Mouse (Mus musculus) CH12.LX (cell line): ENCODE measurements at regions not wholly inside any gene's neighbourhood (a gene's known extent, or its start where the extent isn't known, plus 50 kb on each side); places are given as distances from the start of the nearest gene placed in this dataset.

Experiments
- DNase-seq: peaks from one replicate; pipeline ENCODE4 v3.0.0-alpha.2; 2013; ENCODE audit errors: extremely low read depth
- H3K27ac ChIP-seq: 2 replicates; pipeline ENCODE4 v1.5.1; 2012; ENCODE audit warnings: low read depth, mild to moderate bottlenecking, control low read depth, moderate library complexity; ENCODE audit not compliant: insufficient read depth
- H3K27me3 ChIP-seq: replicated peaks from 2 replicates; pipeline ENCODE3; 2012; ENCODE audit warnings: inconsistent platforms
- H3K36me3 ChIP-seq, 2 experiments: replicated peaks in 1 of 2; 2 replicates each; pipeline versions ENCODE3 to v1.6.1; 2012; ENCODE audit warnings: inconsistent platforms in 1 of 2, low read length in 1 of 2, mild to moderate bottlenecking in 1 of 2, mixed read lengths in 1 of 2, moderate library complexity in 1 of 2; ENCODE audit not compliant: control insufficient read depth in 1 of 2, insufficient read depth in 1 of 2
- H3K4me1 ChIP-seq, 2 experiments: 2 replicates each; pipeline ENCODE4 v1.6.1; 2012; ENCODE audit warnings: inconsistent platforms in 1 of 2, moderate library complexity in 1 of 2; ENCODE audit not compliant: insufficient read depth in 2 of 2, control insufficient read depth in 1 of 2
- H3K4me2 ChIP-seq: 2 replicates; pipeline ENCODE4 v1.6.1; 2012; ENCODE audit warnings: low read depth, mild to moderate bottlenecking, control low read depth; ENCODE audit not compliant: poor library complexity, insufficient read depth, severe bottlenecking
- H3K4me3 ChIP-seq, 3 experiments: fragments of 150-350 bp in 1 of 3; sonication (generic) in 1 of 3; replicated peaks in 1 of 3; 2 replicates each; pipeline versions ENCODE3 to v1.5.1; 2011 to 2012; ENCODE audit warnings: low read depth in 2 of 3, low read length in 2 of 3, mild to moderate bottlenecking in 2 of 3, moderate library complexity in 2 of 3, control low read depth in 1 of 3, improper control_type of control experiment in 1 of 3, inconsistent platforms in 1 of 3, mixed read lengths in 1 of 3; ENCODE audit not compliant: poor library complexity in 1 of 3
- H3K79me2 ChIP-seq: replicated peaks from 2 replicates; pipeline ENCODE4 v1.6.1; 2012; ENCODE audit warnings: mild to moderate bottlenecking, moderate library complexity; ENCODE audit not compliant: control insufficient read depth, poor library complexity, insufficient read depth, severe bottlenecking; ENCODE audit errors: extremely low read depth
- H3K9ac ChIP-seq: 2 replicates; pipeline ENCODE4 v1.6.1; 2012; ENCODE audit warnings: low read depth, mild to moderate bottlenecking, control low read depth, moderate library complexity; ENCODE audit not compliant: insufficient read depth
- H3K9me3 ChIP-seq: replicated peaks from 2 replicates; pipeline ENCODE3; 2012; ENCODE audit warnings: low read length, inconsistent platforms, mixed read lengths
- CHD2 ChIP-seq: IDR thresholded peaks from 2 replicates; pipeline ENCODE4 v1.6.1; 2011; ENCODE audit warnings: low read length, improper control_type of control experiment
- CTCF ChIP-seq, 2 experiments: IDR thresholded peaks in 1 of 2; conservative IDR thresholded peaks in 1 of 2; 2 replicates each; pipeline ENCODE4 v1.5.1; 2011 to 2012; ENCODE audit warnings: low read depth in 2 of 2, low read length in 2 of 2, improper control_type of control experiment in 1 of 2, inconsistent platforms in 1 of 2, mild to moderate bottlenecking in 1 of 2, moderate library complexity in 1 of 2
- EP300 ChIP-seq: IDR thresholded peaks from 2 replicates; pipeline ENCODE4 v1.6.1; 2011; ENCODE audit warnings: low read length, improper control_type of control experiment
- ETS1 ChIP-seq: conservative IDR thresholded peaks from 2 replicates; pipeline ENCODE4 v1.6.1; 2012; ENCODE audit warnings: low read depth, mild to moderate bottlenecking, inconsistent platforms, low read length, improper control_type of control experiment, moderate library complexity
- JUND ChIP-seq: conservative IDR thresholded peaks from 2 replicates; pipeline ENCODE4 v1.6.1; 2011; ENCODE audit warnings: low read depth, low read length, improper control_type of control experiment
- KAT2A ChIP-seq: IDR thresholded peaks from 2 replicates; pipeline ENCODE4 v1.6.1; 2012; ENCODE audit warnings: low read length, improper control_type of control experiment, inconsistent platforms; ENCODE audit not compliant: insufficient replicate concordance
- MAFK ChIP-seq: IDR thresholded peaks from 2 replicates; pipeline ENCODE4 v1.6.1; 2011; ENCODE audit warnings: low read length, improper control_type of control experiment; ENCODE audit not compliant: insufficient replicate concordance
- MAX ChIP-seq: IDR thresholded peaks from 2 replicates; pipeline ENCODE4 v1.6.1; 2011; ENCODE audit warnings: low read length, improper control_type of control experiment
- MEF2A ChIP-seq: IDR thresholded peaks from 2 replicates; pipeline ENCODE4 v1.6.1; 2014; ENCODE audit warnings: low read depth, mild to moderate bottlenecking, inconsistent platforms, low read length, improper control_type of control experiment, borderline replicate concordance
- MXI1 ChIP-seq: IDR thresholded peaks from 2 replicates; pipeline ENCODE4 v1.6.1; 2011; ENCODE audit warnings: mild to moderate bottlenecking, low read depth, low read length, improper control_type of control experiment
- MYC ChIP-seq: IDR thresholded peaks from 2 replicates; pipeline ENCODE4 v1.6.1; 2011; ENCODE audit warnings: low read depth, mild to moderate bottlenecking, improper control_type of control experiment, low read length
- NELFE ChIP-seq: IDR thresholded peaks from 2 replicates; pipeline ENCODE4 v1.6.1; 2011; ENCODE audit warnings: low read depth, low read length, improper control_type of control experiment
- PAX5 ChIP-seq: IDR thresholded peaks from 2 replicates; pipeline ENCODE4 v1.6.1; 2012; ENCODE audit warnings: low read length, inconsistent platforms, mixed read lengths
- POLR2AphosphoS2 ChIP-seq: IDR thresholded peaks from 2 replicates; pipeline ENCODE4 v1.6.1; 2011; ENCODE audit warnings: low read depth, low read length, improper control_type of control experiment
- RAD21 ChIP-seq: IDR thresholded peaks from 2 replicates; pipeline ENCODE4 v1.6.1; 2011; ENCODE audit warnings: low read depth, mild to moderate bottlenecking, low read length, improper control_type of control experiment, moderate library complexity
- USF1 ChIP-seq: IDR thresholded peaks from 2 replicates; pipeline ENCODE4 v1.6.1; 2014; ENCODE audit warnings: low read depth, mild to moderate bottlenecking, inconsistent platforms, low read length, improper control_type of control experiment
- ZC3H11A ChIP-seq: IDR thresholded peaks from 2 replicates; pipeline ENCODE4 v1.6.1; 2012; ENCODE audit warnings: low read depth, mild to moderate bottlenecking, inconsistent platforms, low read length, improper control_type of control experiment
- ZNF384 ChIP-seq: IDR thresholded peaks from 2 replicates; pipeline ENCODE4 v1.6.1; 2012; ENCODE audit warnings: low read depth, low read length, improper control_type of control experiment, inconsistent platforms
- dilution Hi-C: fragments of 300-500 bp; cut with MboI; formaldehyde crosslinking; loops from 2 replicates; pipeline ENCODE4 v1.14.3; 2020; ENCODE audit warnings: low sequenced_read_pairs; ENCODE audit not compliant: extremely low pct_unique_long_range_greater_than_20kb, extremely low pct_ligation_motif_present
- in situ Hi-C: fragments of 300-500 bp; cut with MboI; formaldehyde crosslinking; loops from 3 replicates; pipeline ENCODE4 v1.14.3; 2019; ENCODE audit warnings: low sequenced_read_pairs, low pct_ligation_motif_present, low pct_unique_long_range_greater_than_20kb, mixed read lengths

GRCm38 (mm10) chr17:48600176-48600575 is 145.5 kb downstream of the Unc5cl start:
- Histone ChIP-seq H3K4me1 (no peaks in the 10 kb centered on the region), H3K4me2 (no peak overlapping the region), H3K36me3 (no peaks in the 10 kb centered on the region), H3K27ac (no peak overlapping the region), H3K79me2 (no peaks in the 10 kb centered on the region), H3K9ac (no peak overlapping the region), H3K4me3 (no peak overlapping the region), H3K27me3 (no peaks in the 10 kb centered on the region), H3K9me3 (peaks cover 78% of the 10 kb centered on the region)
- in situ Hi-C loops = loop anchor here (10.0 kb wide), 1 partner anchor 145 kb away; the partner anchor contains the start of genes Tspo2 and Unc5cl
- DNase-seq = no peak
- dilution Hi-C loops = no loop called here
- TF ChIP-seq USF1 (no peak), ETS1 (no peak), RAD21 (no peak), CHD2 (no peak), JUND (no peak), MXI1 (no peak), ZC3H11A (no peak), EP300 (no peak), ZNF384 (no peak), NELFE (no peak), POLR2AphosphoS2 (no peak)

GRCm38 (mm10) chr17:48602554-48602953 is 147.9 kb downstream of the Unc5cl start:
- Histone ChIP-seq H3K4me1 (no peaks in the 10 kb centered on the region), H3K79me2 (no peaks in the 10 kb centered on the region), H3K9me3 (peaks cover 86% of the 10 kb centered on the region), H3K4me3 (no peak overlapping the region), H3K4me2 (no peak overlapping the region), H3K9ac (no peak overlapping the region), H3K27ac (no peak overlapping the region), H3K27me3 (no peaks in the 10 kb centered on the region), H3K36me3 (no peaks in the 10 kb centered on the region)
- TF ChIP-seq NELFE (no peak), POLR2AphosphoS2 (no peak), MAFK (no peak), JUND (no peak), MEF2A (no peak), RAD21 (peak; percentile 44), MAX (no peak), MYC (no peak), KAT2A (no peak), CTCF (conservative IDR thresholded peaks at IDR 0.05 in 1 of 2, IDR thresholded peaks at IDR 0.05 in 1 of 2; ENCODE audit: low read depth in 2 of 2, low read length in 2 of 2) (peak in 1 of 2 experiments; percentile 50; a peak in 2 of 4 replicates), PAX5 (no peak)
- DNase-seq = peak; percentile 12
- dilution Hi-C loops = no loop called here
- in situ Hi-C loops = loop anchor here (10.0 kb wide), 1 partner anchor 148 kb away; the partner anchor contains the start of genes Tspo2 and Unc5cl
